Mouse (Mus musculus) testis, adult 2 months (tissue): ENCODE data around the gene Gm5244.

Experiments
- CTCF ChIP-seq: fragments of 200-500 bp; IDR thresholded peaks from 2 replicates; pipeline ENCODE4 v1.5.1; 2012; ENCODE audit warnings: low read depth, mild to moderate bottlenecking, inconsistent platforms, low read length, moderate library complexity; ENCODE audit not compliant: control insufficient read depth, insufficient read depth, insufficient replicate concordance
- POLR2A ChIP-seq: fragments of 200-500 bp; IDR thresholded peaks from 2 replicates; pipeline ENCODE4 v1.6.1; 2012; ENCODE audit warnings: low read depth, mild to moderate bottlenecking, inconsistent platforms, low read length, moderate library complexity; ENCODE audit not compliant: control insufficient read depth

DNA sequence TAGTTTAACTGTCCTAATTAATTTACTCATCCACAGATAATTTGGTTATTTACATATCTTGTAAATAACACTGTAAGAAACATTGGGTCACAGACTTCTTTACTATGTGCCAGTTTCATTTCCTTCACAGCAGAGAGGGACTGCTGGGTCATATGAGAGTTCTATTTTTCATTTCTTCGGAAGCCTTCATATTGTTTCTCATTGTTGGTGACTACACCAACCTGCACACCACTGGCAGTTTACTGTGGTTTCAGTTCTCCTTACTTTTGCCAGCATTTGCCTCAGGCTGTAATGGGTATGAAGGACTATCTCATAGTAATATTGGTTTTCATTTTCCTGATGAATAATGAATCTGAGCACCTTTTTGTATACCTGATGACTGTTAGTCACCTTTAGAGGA, 28.0 kb upstream of the Gm5244 start:
- TF ChIP-seq CTCF (no peak), POLR2A (no peak)
